Mouse (Mus musculus): ENCODE data around the gene Kat7. TPM values are rescaled to one million over a fixed set of nuclear protein-coding genes. Genes with fewer than 3 reads are reported as not detected.

Kat7 gene
- polyA plus RNA-seq (2014; fragmentation: Illumina TruSeq; extraction: RNeasy Lipid Tissue Mini Kit (QIAGEN cat#74804); ENCODE audit: low read depth, low replicate concordance) = 37.0 TPM

DNA sequence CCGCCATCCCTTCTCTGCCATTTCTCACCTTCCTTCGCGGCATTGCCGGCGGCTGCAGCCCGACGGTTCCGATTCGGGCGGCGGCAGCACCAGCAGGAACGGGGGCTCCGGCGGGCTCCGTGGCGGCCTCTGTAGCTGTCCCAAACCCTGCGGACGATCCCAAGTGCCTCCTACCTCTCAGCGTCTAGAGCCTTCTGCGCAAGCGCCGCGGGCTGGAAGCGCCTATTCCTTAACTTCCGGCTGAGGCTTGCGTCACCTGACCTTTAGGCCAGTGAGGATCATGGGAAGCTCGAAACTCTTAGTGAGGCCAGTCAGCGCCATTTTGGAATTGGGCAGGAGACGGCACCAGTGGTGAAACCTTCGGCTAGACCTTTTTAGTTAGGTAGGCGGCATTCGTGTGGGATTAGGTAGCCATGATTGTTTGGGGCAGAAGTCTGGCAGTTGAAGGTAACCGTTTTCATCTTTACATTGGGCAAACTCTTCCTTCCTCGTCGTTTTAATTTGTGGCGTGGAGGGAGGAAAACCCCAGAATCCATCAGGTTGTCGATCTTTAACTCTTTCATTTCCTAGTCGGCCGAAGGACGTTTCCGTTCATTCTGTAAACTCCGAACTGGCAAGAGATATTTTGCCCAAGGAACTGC lies at the start of gene Kat7:
Kat7 (minus strand) TSS at position 240 of the 641 bp plus-strand sequence.

GRCm38 (mm10) chr11:95336568-95337128 lies 26.6 kb upstream of the Kat7 start, which contains the start of gene Fam117a:
Fam117a (plus strand) TSS chr11:95337018.

GRCm38 (mm10) chr11:95261178-95261751 lies 48.8 kb downstream of the Kat7 start, which contains the start of gene Tac4:
Tac4 (plus strand) TSS chr11:95261529.

Other genes starting within 250 kb of the Kat7 start
- gene Itga3, start 233.4 kb downstream of the Kat7 start, polyA plus RNA-seq (2014; fragmentation: Illumina TruSeq; extraction: RNeasy Lipid Tissue Mini Kit (QIAGEN cat#74804); ENCODE audit: low read depth, low replicate concordance) = 25.1 TPM
- 0.37 TPM for gene Dlx3, start 190.1 kb downstream of the Kat7 start, polyA plus RNA-seq (2014; fragmentation: Illumina TruSeq; extraction: RNeasy Lipid Tissue Mini Kit (QIAGEN cat#74804); ENCODE audit: low read depth, low replicate concordance)
- 0.15 TPM for gene Dlx4, start 164.0 kb downstream of the Kat7 start, polyA plus RNA-seq (2014; fragmentation: Illumina TruSeq; extraction: RNeasy Lipid Tissue Mini Kit (QIAGEN cat#74804); ENCODE audit: low read depth, low replicate concordance)
- 0.25 TPM for gene Tac4, start 48.7 kb downstream of the Kat7 start, polyA plus RNA-seq (2014; fragmentation: Illumina TruSeq; extraction: RNeasy Lipid Tissue Mini Kit (QIAGEN cat#74804); ENCODE audit: low read depth, low replicate concordance)
- 23.2 TPM for gene Fam117a, start 26.8 kb upstream of the Kat7 start, polyA plus RNA-seq (2014; fragmentation: Illumina TruSeq; extraction: RNeasy Lipid Tissue Mini Kit (QIAGEN cat#74804); ENCODE audit: low read depth, low replicate concordance)
- gene Slc35b1, start 74.4 kb upstream of the Kat7 start, polyA plus RNA-seq (2014; fragmentation: Illumina TruSeq; extraction: RNeasy Lipid Tissue Mini Kit (QIAGEN cat#74804); ENCODE audit: low read depth, low replicate concordance) = 99.0 TPM
- 81.5 TPM for gene Spop, start 103.8 kb upstream of the Kat7 start, polyA plus RNA-seq (2014; fragmentation: Illumina TruSeq; extraction: RNeasy Lipid Tissue Mini Kit (QIAGEN cat#74804); ENCODE audit: low read depth, low replicate concordance)
- 1.4 TPM for gene Nxph3, start 204.3 kb upstream of the Kat7 start, polyA plus RNA-seq (2014; fragmentation: Illumina TruSeq; extraction: RNeasy Lipid Tissue Mini Kit (QIAGEN cat#74804); ENCODE audit: low read depth, low replicate concordance)